Mouse (Mus musculus) cerebellum, adult 11 months (tissue): ENCODE measurements around the gene Slc9b2.

ENCODE experiments used
- DNase-seq: peaks from one replicate; pipeline ENCODE4 v3.0.0; 2022

Gene Slc9b2

DNA sequence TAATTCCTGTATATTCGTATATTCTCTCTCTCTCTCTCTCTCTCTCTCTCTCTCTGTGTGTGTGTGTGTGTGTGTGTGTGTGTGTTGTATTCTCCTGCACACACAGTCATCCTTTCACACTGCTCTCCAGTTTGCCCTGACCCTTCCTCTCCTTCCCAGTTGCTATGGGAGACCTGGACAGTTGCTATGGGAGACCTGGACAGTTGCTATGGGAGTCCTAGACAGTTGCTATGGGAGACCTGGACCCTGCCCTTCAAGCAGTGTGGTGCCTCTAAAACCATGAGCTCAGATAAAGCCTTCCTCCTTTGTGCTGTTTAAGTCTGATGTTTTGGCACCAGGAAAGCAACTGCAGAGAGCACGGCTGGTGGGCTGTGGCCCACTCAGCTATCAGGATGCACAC lies 6.2 kb downstream of the Slc9b2 start:
- DNase-seq: no peak

DNA sequence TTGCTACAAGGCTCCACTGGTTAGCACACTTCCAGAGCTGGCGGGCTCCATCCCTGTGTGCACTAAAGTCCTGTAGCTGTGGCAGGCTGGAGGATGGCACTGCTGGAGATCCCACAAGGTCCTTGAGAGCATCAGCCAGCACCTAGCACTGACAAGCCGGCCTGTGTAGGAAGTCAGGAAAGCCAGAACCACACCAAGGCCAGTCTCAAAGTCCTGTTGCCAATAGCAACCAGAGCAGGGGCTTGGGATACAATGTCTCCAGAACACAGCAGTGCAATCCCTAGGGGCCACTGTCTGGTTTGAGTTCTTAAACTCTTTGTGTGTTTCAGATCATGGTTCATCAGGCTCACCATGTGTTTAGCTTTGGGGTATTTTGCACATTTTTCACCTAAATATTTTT lies 7.3 kb downstream of the Slc9b2 start:
- no peak for DNase-seq

DNA sequence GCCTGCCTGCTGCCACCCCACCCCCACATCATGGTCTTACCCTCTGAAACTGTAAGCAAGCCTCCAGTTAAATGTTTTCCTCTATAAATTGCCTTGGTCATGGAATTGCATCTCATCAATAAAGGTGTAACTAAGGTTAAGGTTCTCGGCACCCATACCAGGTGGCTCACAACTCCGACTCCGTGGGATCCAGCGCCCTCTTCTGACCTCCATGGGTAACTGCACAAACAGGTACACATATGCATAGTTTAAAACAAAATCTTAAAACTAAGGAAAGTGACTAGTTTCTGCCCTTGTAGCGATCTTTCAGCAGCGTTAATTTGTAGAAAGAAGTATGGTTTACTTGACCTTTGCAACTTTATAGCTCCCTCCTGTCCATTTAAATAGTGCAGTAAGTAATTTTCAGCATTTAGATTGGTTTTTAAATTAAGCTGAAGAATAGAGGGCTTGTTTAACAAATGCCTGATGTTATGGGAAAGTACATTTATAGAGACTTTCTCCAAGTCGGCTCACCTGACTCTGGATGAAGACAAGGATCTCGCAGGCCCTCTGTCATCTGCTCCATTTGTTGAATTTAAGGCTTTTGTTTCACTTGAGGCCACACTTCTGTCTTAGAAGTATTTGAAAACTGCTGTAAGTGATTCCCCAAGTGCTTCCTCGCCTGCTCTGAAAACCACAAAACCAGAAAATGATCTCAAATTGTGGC lies 8.4 kb downstream of the Slc9b2 start:
- DNase-seq: no peak

DNA sequence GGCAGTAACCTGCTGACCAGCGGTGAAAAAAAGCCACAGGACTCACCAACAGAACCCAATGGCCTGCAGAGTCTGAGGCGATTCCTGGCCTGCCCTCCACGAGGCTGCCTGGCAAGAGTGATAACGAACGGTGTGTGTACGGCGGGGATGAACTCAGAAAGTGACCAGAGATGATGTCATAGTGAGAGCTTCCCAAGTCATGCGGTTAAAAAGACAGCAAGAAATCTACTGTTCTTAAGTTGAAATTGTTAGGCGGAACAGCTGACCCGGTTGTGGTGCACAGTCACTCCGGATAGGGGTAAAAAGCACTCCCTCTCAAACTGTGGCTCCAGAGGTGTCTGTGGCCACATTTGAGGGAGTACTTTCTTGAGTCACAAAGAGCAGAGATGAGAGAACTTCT lies 10.8 kb downstream of the Slc9b2 start:
- no peak for DNase-seq

DNA sequence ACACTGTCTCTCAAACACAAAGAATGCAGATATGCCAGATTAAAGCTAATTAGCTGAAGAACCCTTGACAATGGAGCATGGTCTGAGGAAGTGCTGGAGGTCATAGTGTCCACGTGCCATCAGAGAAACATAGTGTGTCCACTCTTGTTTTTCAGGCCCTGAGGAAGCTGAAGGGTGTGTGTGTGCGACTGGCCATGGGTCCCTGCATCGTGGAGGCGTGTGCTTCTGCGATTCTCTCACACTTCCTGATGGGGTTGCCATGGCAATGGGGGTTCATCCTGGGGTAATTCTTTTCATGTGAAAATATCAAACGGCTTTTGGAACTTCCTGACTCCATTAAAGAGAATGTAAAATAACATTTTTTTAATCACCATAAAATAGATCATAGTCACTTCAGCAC lies 16.9 kb downstream of the Slc9b2 start:
- DNase-seq: no peak

DNA sequence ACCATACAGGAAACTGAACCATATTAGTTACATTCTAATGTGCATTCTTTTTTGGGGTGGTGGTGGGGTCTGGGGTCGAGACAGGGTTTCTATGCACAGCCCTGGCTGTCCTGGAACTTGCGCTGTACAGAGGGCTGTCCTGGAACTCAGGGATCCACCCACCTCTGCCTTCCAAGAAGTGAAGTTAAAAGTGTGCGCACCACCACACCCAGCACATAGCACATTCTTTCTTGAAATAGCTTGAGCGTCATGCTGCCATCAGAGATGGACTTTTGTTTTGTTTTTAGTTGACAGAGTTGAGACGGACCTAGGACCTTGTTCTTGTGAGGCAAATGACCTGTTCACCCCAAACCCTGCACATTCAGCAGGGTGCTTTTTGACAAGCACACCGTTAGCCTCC lies 19.7 kb downstream of the Slc9b2 start:
- DNase-seq: no peak

DNA sequence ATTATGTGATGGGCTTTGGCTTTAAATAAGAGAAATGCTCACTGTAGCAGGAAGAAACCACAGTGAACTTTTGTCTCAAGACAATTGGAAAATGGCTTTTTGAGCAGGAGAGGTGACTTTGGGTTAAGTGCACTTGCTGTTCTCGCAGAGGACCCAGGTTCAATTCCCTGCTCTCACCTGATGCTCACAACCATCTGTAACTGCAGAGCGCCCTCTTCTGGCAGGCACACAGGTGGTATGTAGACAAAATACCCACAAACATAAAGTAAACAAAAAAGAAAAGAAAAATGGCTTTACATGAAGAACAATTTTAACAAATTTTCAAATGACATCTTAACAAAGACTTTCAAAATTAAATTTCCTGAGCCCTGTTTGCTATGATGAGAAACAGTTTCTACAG lies 20.1 kb downstream of the Slc9b2 start:
- DNase-seq: no peak

DNA sequence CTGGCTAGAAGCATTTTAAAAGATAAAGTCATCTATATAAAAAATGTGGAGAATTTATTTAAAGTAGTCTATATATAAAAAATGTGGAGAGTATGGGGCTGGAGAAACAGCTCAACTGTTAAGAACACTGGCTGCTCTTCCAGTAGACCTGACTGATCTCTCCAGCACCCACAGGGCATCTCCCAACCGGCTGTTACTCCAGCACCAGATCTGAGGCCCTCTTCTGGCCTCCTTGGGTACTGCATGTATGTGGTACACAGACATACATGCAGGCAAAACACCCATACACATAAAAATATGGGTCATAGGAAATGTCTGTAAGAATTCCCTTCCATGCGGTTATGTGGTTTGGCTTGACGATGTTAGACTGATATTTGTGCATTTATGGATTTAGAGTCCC lies 21.1 kb downstream of the Slc9b2 start:
- no peak for DNase-seq

DNA sequence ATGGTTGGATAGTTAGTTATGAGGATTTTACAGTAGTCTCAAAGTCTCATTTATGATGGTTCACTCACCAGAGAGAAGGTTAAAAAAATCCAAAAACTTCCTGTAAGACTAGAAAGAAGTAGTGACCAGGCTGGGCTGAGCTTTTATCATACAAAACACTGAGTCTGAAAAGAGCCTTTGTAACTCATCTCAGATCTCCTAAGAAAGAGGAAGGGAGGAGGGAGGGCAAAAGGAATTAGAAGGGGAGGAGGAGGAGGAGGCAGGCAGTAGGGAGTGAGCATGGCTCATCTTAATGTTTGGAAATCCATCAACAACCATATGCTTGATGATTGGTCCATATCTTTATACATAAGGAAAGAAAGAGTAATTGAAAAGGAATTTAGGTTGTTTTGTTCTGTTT lies 25.2 kb downstream of the Slc9b2 start:
- no peak for DNase-seq

DNA sequence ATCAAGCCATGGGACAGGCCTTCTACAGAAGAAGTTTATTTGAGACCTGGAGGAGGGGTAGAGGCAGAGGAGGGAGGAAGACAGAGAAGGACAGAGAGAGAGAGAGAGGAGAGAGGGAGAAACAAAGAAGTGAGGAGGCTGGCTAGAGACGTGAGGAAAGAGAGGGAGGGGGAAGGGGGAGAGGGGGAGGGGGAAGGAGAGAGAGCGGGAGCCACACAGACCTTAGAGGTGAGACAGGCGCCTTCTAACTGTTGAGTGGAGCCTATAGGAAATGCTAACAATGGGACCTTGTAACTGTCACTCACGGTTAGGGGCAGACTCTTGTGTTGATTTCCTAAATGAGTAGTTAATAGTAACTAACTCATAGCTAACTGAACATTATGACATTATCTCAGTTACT lies 26.3 kb downstream of the Slc9b2 start:
- DNase-seq: no peak

DNA sequence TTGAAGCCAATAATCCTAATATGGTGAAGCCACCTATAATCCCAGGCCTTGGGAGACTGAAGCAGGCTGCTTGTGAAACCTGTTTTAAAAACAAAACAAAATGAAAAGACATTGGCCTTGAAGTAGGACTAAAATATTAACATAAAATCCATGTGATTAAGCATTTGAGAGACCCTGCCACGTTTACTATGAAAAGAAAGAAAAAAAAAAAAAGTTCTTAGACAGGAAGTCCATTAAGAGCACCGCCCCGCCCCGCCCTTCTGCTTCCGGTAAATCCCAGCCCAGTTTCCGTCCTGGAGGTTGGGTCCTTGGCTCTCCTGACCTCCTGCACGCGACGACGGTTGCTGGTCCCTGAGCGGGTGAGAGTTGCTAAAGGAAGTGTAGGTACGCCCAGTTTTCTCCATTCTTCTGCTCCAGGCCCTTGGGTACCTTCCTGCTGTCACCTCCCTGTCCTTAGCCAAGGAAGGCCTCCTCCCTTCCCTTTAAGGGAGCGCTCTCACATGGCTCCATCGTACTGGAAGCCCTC lies 40.3 kb downstream of the Slc9b2 start, which contains the start of gene Slc9b1:
TSS of gene Slc9b1 (plus strand) at position 291 of the 526 bp plus-strand sequence.
- no peak for DNase-seq

DNA sequence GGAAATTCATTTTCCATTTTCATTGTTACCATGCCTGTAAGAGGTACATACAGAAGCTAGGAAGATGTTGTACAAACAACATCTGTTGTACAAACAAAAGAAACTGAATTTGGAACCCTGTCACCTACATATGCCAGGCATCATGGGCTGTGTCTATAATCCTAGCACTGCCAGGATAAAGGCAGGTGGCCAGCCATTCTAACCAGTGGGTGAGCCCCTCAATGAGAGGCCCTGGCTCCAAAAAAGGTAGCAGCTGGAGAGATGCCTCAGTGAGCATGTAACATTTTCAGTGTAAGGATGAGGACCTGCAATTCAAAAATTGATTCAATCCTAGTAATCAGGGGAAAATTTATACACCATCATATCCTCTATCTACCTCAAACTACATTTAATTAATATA lies 41.5 kb downstream of the Slc9b2 start:
- DNase-seq: no peak

DNA sequence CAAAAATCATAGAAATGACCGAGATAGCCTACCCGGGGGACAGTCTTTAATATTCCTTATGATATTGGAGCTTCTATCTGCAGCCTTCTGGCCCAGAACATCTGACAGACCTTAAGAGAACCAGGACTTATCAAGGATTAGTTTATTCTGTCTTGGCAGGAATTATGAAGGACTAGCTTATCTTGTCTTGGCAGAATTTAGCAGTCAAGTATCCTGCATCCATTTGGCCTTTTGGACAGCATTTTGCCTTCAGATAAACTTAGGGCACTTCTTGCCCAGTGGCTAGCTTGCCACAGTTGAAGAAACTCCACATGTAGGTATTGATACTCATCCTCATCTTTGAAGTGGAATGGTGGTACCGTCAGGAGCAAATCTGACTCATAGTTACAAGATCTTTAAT lies 44.4 kb downstream of the Slc9b2 start:
- DNase-seq: no peak

DNA sequence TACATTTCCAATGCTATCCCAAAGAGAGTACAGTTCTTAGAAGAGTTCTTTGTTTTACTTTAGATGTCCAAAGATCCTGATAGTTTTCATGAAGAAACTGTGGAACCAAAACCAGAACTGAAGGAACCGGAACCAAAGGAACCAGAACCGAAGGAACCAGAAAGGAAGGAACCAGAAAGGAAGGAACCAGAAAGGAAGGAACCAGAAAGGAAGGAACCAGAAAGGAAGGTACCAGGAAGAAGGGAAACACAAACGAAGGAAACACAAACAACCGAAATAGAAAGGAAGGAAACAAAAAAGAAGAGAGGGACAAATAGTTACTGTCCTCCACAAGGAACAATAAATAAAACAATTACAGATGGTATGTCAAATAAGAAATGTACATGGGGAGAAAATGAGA lies 49.9 kb downstream of the Slc9b2 start:
- no peak for DNase-seq

DNA sequence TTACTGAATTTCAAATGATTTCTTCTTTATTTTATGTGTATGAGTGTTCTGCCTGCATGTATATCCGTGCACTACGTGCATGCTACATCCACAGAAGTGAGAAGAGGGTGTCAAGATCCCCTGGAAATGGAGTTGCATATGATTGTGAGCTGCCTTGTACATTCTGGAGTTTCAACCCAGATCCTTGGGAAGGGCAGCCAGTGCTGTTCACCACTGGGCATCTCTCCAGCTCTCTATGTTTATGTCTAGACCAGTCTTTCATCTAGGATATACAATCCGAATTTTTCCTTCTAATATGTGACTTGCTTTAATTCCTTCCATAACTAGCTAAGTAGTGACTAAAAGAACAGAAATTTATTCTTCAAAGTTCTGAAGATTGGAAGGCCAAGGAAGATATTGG lies 68.3 kb downstream of the Slc9b2 start:
- DNase-seq: no peak

DNA sequence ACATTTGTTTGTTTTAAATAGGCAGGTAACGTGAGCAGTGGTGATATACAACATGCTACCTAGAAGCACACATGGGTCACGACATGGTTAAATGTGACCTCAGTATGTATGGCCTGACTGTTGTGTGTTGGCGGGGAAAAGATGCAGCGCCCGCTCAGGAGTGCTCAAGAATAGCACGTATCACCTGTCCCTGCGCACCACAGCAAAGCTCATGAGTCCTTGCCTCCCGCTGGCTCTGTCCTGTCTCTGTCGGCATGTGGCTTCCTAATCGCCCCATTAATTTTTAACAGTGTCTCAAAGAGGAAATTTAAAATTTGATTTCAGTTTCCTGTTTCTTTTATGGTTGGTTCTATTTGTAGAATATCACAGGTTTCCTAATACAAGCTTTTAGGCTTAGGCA lies 69.9 kb downstream of the Slc9b2 start:
- DNase-seq: no peak

DNA sequence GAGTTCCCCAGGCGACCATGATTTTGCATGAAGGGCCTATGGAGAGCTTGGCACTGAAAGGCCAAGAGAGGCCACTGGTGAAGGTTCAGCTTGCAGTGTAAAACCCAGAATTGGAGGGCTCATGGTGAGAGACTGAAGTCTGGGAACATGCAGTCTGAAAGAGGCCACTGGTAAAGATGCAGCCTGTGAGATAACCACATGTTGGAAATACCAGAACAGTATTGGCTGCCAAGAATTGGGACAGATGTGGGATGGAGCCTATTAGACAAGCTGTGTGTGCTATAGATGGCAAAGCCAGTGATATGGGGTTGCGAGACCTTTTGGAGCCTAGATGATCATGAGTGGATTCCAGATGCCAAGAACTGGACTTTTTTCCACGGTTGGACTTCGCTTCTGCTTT lies 72.4 kb downstream of the Slc9b2 start:
- DNase-seq: no peak

DNA sequence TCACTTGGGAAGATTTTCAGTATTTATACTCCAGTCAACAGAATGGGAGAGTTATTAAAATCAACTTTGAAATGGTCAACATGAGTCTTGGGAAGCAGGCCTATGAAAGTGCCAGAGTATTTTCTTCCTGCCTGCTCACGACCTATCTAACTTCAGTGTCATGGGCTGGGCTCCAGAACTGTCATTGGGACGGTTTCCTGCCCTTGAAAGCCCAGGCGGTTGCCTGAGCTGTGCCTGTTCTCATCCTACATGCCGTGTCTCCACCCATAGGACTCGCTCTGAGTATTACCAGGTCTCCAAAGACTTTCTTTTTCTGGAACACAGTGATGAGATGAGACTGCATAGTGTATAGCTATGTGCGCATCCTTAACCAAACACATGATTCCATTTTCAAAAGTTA lies 85.7 kb downstream of the Slc9b2 start:
- no peak for DNase-seq
